Mouse (Mus musculus) E14TG2a.4 (cell line): ENCODE results near the gene Dzank1.

Source experiments
- CTCF ChIP-seq: conservative IDR thresholded peaks from 2 replicates; pipeline ENCODE4 v1.5.1; 2014; ENCODE audit warnings: low read length
- NANOG ChIP-seq: IDR thresholded peaks from 2 replicates; pipeline ENCODE4 v1.6.1; 2014; ENCODE audit warnings: borderline replicate concordance, low read length, mixed read lengths

DNA sequence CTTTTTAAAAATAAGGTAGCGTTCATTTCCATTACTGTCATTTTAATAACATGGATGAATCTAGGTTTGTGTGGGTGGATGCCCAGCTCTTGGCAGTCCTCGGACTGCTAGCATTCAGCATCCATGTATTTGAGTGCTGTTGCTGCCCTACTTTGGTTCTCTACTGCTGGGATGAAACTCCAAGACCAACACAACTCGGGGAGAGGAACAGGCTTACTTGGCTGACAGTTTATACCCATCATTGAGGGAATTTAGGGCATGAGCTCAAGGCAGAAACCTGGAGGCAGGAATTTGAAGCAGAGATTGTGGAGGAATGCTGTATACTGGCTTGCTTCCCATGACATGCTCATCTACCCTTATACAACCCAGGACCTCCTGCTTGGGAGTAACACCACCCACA is 12.6 kb downstream of the Dzank1 start:
- TF ChIP-seq CTCF (no peak), NANOG (no peak)
